12 mouse cellular contexts compared by ENCODE assay signal in genomic region chr2:71245416-71245815, GRCm38 (mm10). TPM values are rescaled to one million over a fixed set of nuclear protein-coding genes. Genes with fewer than 3 reads are reported as not detected.
A peak's percentile ranks its signal among the peaks of the same experiment; 100 is the strongest.
DNase-seq lines count a peak whose midpoint lies in the region; ATAC-seq and TF ChIP-seq lines count a peak whose summit lies in the region.
"Had no signal": no experiment of that assay in that cellular context is flagged by ENCODE, and none has a peak within 500 bp of the region (broad histone marks: within the 10 kb centered on the region; RNA-seq: fewer than 3 reads in every experiment).

No protein-coding gene starts in this region.

- WGBS in kidney, postnatal 0 days: 84% methylated on average over 3 of the region's 3 CpGs
- 82% methylated on average over 3 of the region's 3 CpGs for WGBS in kidney, embryonic 16.5 days
- 76% methylated on average over 3 of the region's 3 CpGs for WGBS in lung, adult 2 months

- H3K4me1 ChIP-seq in kidney, postnatal 0 days (replicated peaks; ENCODE audit: insufficient read depth, low read length): no peaks in the 10 kb centered on the region
- H3K4me1 ChIP-seq in kidney, embryonic 16.5 days (ENCODE audit: insufficient read depth, low read length): no peaks in the 10 kb centered on the region
- no peaks in the 10 kb centered on the region for H3K4me1 ChIP-seq in lung, adult 2 months (ENCODE audit: control insufficient read depth, insufficient read depth, low read length)
- H3K4me1 ChIP-seq: heart, embryonic 15.5 days; lung, embryonic 15.5 days had no signal

- H3K27ac ChIP-seq in kidney, postnatal 0 days: no peak overlapping the region
- H3K27ac ChIP-seq in kidney, embryonic 16.5 days (ENCODE audit: low read length): no peak overlapping the region
- H3K27ac ChIP-seq: heart, embryonic 15.5 days; lung, embryonic 15.5 days had no signal

- ATAC-seq in kidney, postnatal 0 days (replicated peaks; ENCODE audit: low FRiP score, low read depth): no peak
- no peak for ATAC-seq in kidney, embryonic 16.5 days (ENCODE audit: low FRiP score, low TSS enrichment)
- no peak for ATAC-seq in megakaryocyte progenitor cell, adult 5-6 weeks (replicated peaks; ENCODE audit: poor library complexity)

- peaks cover 19% of the 10 kb centered on the region for H3K36me3 ChIP-seq in kidney, postnatal 0 days (ENCODE audit: insufficient read depth, low read length)
- peaks cover 26% of the 10 kb centered on the region for H3K36me3 ChIP-seq in kidney, embryonic 16.5 days (ENCODE audit: insufficient read depth, low read length)

- no peak overlapping the region for H3K4me3 ChIP-seq in kidney, postnatal 0 days (replicated peaks; ENCODE audit: low read depth, low read length)
- H3K4me3 ChIP-seq in kidney, embryonic 16.5 days (ENCODE audit: low read length): no peak overlapping the region
- no peak overlapping the region for H3K4me3 ChIP-seq in lung, adult 2 months (replicated peaks; ENCODE audit: extremely low read depth, low read depth, low read length)
- H3K4me3 ChIP-seq: heart, embryonic 15.5 days; lung, embryonic 15.5 days had no signal

- H3K4me2 ChIP-seq in kidney, postnatal 0 days (ENCODE audit: low read length): no peak overlapping the region
- no peak overlapping the region for H3K4me2 ChIP-seq in kidney, embryonic 16.5 days (replicated peaks; ENCODE audit: low read depth, low read length)
- H3K4me2 ChIP-seq: heart, embryonic 15.5 days; lung, embryonic 15.5 days had no signal

- H3K27me3 ChIP-seq in kidney, postnatal 0 days (ENCODE audit: insufficient read depth, low read length): no peaks in the 10 kb centered on the region
- H3K27me3 ChIP-seq in kidney, embryonic 16.5 days (ENCODE audit: insufficient read depth, low read length): no peaks in the 10 kb centered on the region
- H3K27me3 ChIP-seq: CH12.LX; heart, embryonic 15.5 days; lung, embryonic 15.5 days had no signal

- peak; percentile 32; the same call in 1 of the 2 replicates for TF ChIP-seq CTCF in kidney, postnatal 0 days (IDR thresholded peaks at IDR 0.05; ENCODE audit: low read depth)
- no peak for TF ChIP-seq CTCF in lung, adult 2 months (IDR thresholded peaks at IDR 0.05; ENCODE audit: insufficient read depth, low read length)

- no peaks in the 10 kb centered on the region for H3K9me3 ChIP-seq in kidney, postnatal 0 days (replicated peaks; ENCODE audit: low read length)
- no peaks in the 10 kb centered on the region for H3K9me3 ChIP-seq in kidney, embryonic 16.5 days (ENCODE audit: low read length)
- H3K9me3 ChIP-seq: heart, embryonic 15.5 days; lung, embryonic 15.5 days had no signal

- no peak overlapping the region for H3K9ac ChIP-seq in kidney, postnatal 0 days (ENCODE audit: low read depth, low read length)
- H3K9ac ChIP-seq in kidney, embryonic 16.5 days (replicated peaks; ENCODE audit: low read length): no peak overlapping the region
- H3K9ac ChIP-seq: heart, embryonic 15.5 days; lung, embryonic 15.5 days had no signal

- TF ChIP-seq POLR2A in lung, adult 2 months (IDR thresholded peaks at IDR 0.05; ENCODE audit: borderline replicate concordance, extremely low read depth, low read depth, low read length): no peak

- peak; percentile 49 for DNase-seq in kidney, postnatal 0 days (ENCODE audit: low spot score)
- peak; percentile 17 to 20 for DNase-seq in frontal cortex, postnatal 25 days (ENCODE audit: low spot score in 2 of 2)
- peak; percentile 22 to 75 for DNase-seq in left cerebral cortex, postnatal 14 days (ENCODE audit: low spot score in 2 of 2)
- DNase-seq in right cerebral cortex, postnatal 25 days: peak; percentile 40
- DNase-seq in ovary, postnatal 14 days (ENCODE audit: low spot score): no peak
- no peak for DNase-seq in lung, adult 2 months
- DNase-seq: thymus, postnatal 14 days had no signal

- intact Hi-C loops in left cerebral cortex, postnatal 14 days (cut with DNase I): no loop called here

RNA-seq across cellular contexts. Expression of gene Dync1i2, which starts 33.9 kb away (rescaled TPM):
- 80.9 and 88.8 TPM in 2 replicates for polyA plus RNA-seq in kidney, postnatal 0 days (2015; fragmentation: Nextera tagmentation; extraction: Ambion mirVana)
- polyA plus RNA-seq in kidney, embryonic 16.5 days (2015; fragmentation: Nextera tagmentation; extraction: Ambion mirVana): 76.1 and 85.8 TPM in 2 replicates
- total RNA-seq in left cerebral cortex, postnatal 14 days (2021): 100 to 1,000 TPM; 137 to 146 TPM
- total RNA-seq in megakaryocyte progenitor cell, adult 5-6 weeks (2015): 87.8 and 104 TPM in 2 replicates
- 75.0 and 89.2 TPM in 2 replicates for total RNA-seq in megakaryocyte progenitor cell, adult 5-6 weeks (2017)
- polyA plus RNA-seq in lung, adult 2 months (2012; rRNA removed): 13.6 and 27.9 TPM in 2 replicates

Comparison
In these comparisons a context has a peak if more than half of its experiments do, and no peak if none do; other contexts are left out.
1. DNase-seq: peak in kidney, postnatal 0 days (single experiment), frontal cortex, postnatal 25 days (2 of 2), left cerebral cortex, postnatal 14 days (2 of 2) and right cerebral cortex, postnatal 25 days (single experiment); none in ovary, postnatal 14 days (single experiment) and lung, adult 2 months (single experiment).